Mouse (Mus musculus): Measurements from ENCODE around the gene Snrpe.

- TF ChIP-seq CTCF (IDR thresholded peaks at IDR 0.05; ENCODE audit: low read depth, low read length) = no peak
- no peak for TF ChIP-seq POLR2A (IDR thresholded peaks at IDR 0.05; ENCODE audit: borderline replicate concordance, low read depth, low read length)
Measured at GRCm38 (mm10) chr1:133610601-133611000, 510 bp upstream of the Snrpe start.
